Mouse (Mus musculus): ENCODE results near the gene Ptgis. TPM values are rescaled to one million over a fixed set of nuclear protein-coding genes. Genes with fewer than 3 reads are reported as not detected.
A peak's percentile ranks its signal among the peaks of the same experiment; 100 is the strongest.

The Ptgis gene
- 9.1 and 13.0 TPM in 2 replicates for polyA plus RNA-seq (2016; fragmentation: Nextera tagmentation; extraction: Ambion mirVana)

DNA sequence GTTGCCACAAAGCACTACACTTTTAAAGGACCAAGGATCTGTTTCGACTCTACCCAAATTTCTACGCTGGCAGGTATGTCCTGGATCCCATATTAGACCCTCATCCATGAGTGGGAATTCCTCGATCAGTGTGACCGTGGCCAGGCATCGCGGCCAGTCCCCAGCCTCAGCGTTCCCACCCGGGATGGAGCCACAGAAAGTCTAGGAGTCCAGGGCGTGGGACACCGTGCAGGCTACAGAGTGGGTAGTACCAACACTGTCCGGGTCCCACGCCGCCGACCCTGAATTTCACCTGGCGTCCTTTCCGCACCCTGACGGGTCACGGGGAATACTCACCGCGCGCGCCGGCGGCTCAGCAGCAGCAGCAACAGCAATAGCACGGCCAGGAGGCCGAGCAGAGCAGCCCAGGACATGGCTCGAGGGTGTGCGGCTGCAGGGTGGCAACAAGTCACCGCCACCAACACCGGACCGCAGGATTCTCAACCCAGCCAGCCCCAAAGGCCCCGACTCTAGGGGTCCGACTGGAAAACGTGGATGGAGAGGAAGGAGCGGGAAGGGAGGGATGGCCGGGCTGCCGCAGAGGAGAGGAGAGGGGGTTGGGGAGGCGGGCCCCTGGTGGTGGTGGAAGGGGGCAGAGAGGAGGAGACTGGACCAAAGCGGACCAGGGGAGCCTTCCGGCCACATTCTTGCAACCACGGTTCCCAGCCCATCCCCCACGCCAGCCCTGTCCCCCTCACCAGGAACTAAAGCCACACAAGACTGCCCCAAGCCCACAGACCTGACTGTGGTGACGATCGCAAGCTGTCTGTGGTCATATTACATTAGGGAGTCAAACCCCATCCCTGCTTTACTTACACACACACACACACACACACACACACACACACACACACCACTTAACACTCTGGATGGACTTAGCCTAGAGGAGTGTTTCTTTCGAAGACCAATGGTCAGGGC lies at the start of gene Ptgis:
TSS of gene Ptgis (minus strand) at position 597 of the 957 bp plus-strand sequence.
- Histone ChIP-seq H3K4me1 (peaks cover 14% of the 10 kb centered on the region), H3K9me3 (replicated peaks) (peaks cover 7% of the 10 kb centered on the region; the same call in 1 of the 2 replicates), H3K4me3 (peak within 1 kb of the TSS; percentile 46), H3K4me2 (replicated peaks) (peak within 1 kb of the TSS; percentile 87), H3K9ac (peak within 1 kb of the TSS; percentile 67), H3K27ac (no peak within 1 kb of the TSS), H3K36me3 (no peaks in the 10 kb centered on the region), H3K27me3 (peaks cover 20% of the 10 kb centered on the region)
- WGBS: 4% methylated on average over 41 of the region's 45 CpGs
- ATAC-seq (ENCODE audit: low FRiP score): no peak

DNA sequence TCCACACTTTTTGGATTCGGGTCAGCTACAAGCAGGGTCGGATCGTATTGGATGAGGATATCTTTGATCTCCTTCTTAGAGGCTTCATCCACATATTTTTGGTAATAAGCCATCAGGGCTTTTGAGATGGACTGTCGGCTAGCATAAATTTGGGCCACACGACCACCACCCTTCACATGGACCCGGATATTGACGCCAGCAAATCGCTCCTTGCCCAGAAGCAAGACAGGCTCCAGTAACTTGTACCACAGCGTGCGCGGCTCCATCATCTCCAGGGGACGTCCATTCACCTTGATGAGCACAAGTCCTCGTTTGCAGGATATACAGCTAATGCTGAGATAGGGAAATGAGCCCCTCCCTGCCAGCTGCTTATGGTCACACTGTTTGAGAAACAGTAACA lies 41.1 kb upstream of the Ptgis start:
- Histone ChIP-seq H3K9me3 (replicated peaks) (no peaks in the 10 kb centered on the region), H3K36me3 (no peaks in the 10 kb centered on the region), H3K4me3 (no peak overlapping the region), H3K4me1 (0 out of 2 replicates have a peak, but pooled peaks cover 2% of the 10 kb centered on the region), H3K27ac (no peak overlapping the region), H3K9ac (no peak overlapping the region), H3K4me2 (replicated peaks) (no peak overlapping the region), H3K27me3 (peaks cover 7% of the 10 kb centered on the region; the same call in 1 of the 2 replicates)
- no peak for ATAC-seq (ENCODE audit: low FRiP score)
- 94% methylated on average over 13 of the region's 13 CpGs for WGBS

DNA sequence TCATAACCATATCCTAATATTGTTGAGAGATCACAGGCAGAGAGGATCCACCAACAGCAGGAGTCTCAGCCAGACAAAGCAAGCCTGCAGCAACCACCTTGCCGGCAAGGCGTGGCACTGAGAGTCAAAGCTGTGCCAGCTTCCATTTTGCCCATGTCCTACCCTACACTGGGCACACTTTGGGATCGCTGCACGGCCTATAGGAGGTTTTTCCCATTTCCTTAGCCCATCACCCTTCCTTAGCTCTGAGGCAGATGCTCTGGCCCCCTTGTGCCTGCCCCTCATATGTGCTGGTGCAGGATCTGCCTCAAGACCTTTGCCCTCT lies 40.5 kb upstream of the Ptgis start:
- no peak; the same call in 1 of the 2 replicates for ATAC-seq (ENCODE audit: low FRiP score)
- H3K27me3 ChIP-seq: peaks cover 7% of the 10 kb centered on the region; the same call in 1 of the 2 replicates
- 86% methylated on average over 4 of the region's 4 CpGs for WGBS
- H3K4me2 ChIP-seq (replicated peaks): no peak overlapping the region
- H3K4me1 ChIP-seq: 0 out of 2 replicates have a peak, but pooled peaks cover 2% of the 10 kb centered on the region
- no peak overlapping the region for H3K4me3 ChIP-seq
- no peak overlapping the region for H3K9ac ChIP-seq
- no peaks in the 10 kb centered on the region for H3K9me3 ChIP-seq (replicated peaks)
- H3K27ac ChIP-seq: no peak overlapping the region
- no peaks in the 10 kb centered on the region for H3K36me3 ChIP-seq

DNA sequence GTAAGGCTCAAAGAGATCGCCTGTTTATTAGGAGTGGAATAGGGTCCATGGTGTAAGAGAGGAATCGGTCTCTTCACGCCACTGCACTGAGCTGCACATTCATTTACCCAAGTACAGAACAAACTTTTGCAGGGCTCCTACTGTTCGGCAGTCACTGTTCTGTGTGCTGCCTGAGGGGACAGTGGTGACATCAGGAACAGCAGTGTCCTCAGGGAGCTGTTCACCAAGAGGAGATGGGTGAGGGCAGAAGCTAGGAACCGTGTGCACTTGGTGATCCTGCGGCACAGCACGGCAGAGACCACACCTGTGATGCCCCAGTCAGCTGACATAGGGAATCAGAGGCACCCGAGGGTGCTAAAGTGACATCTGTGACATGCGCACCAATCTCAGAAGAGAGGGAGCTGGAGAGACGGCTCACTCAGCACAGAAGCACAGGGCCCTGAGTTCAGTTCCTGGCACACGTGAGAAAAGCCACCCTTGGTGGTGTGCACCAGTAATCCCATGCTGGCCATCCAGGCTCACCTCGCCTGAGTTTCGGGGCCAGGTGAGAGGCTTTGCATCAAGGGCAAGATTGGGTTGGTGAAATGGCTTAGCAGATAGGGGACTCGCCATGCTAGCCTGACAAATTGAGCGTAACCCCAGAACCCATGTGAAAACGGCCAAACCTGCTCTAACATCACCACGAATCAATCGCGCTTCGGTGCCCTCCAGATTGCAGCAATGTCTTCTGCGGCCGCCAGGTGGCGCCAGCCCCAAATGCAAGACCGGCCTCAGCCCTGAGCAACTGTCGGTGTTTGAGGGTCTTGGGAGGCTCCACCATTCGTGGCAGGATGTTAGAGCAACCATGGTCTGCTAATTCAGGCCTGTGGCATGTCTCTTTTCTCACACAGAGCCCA lies 39.9 kb upstream of the Ptgis start:
- peak; percentile 81 for ATAC-seq (ENCODE audit: low FRiP score)
- no peak overlapping the region for H3K27ac ChIP-seq
- H3K9me3 ChIP-seq (replicated peaks): no peaks in the 10 kb centered on the region
- no peak overlapping the region for H3K4me3 ChIP-seq
- no peak overlapping the region for H3K9ac ChIP-seq
- H3K4me1 ChIP-seq: 0 out of 2 replicates have a peak, but pooled peaks cover 2% of the 10 kb centered on the region
- no peaks in the 10 kb centered on the region for H3K36me3 ChIP-seq
- H3K27me3 ChIP-seq: peaks cover 7% of the 10 kb centered on the region; the same call in 1 of the 2 replicates
- WGBS: 45% methylated on average over 26 of the region's 26 CpGs
- no peak overlapping the region for H3K4me2 ChIP-seq (replicated peaks)

GRCm38 (mm10) chr2:167278751-167279526 lies 38.5 kb upstream of the Ptgis start:
- Histone ChIP-seq H3K27ac (no peak overlapping the region), H3K4me2 (replicated peaks) (no peak overlapping the region), H3K9ac (no peak overlapping the region), H3K4me1 (0 out of 2 replicates have a peak, but pooled peaks cover 2% of the 10 kb centered on the region), H3K36me3 (no peaks in the 10 kb centered on the region), H3K4me3 (no peak overlapping the region), H3K9me3 (replicated peaks) (no peaks in the 10 kb centered on the region), H3K27me3 (peaks cover 7% of the 10 kb centered on the region; the same call in 1 of the 2 replicates)
- WGBS: 60% methylated on average over 17 of the region's 17 CpGs
- 0 out of 2 replicates have a peak, but pooled peaks have one; percentile 40 for ATAC-seq (ENCODE audit: low FRiP score)

- Histone ChIP-seq H3K36me3 (no peaks in the 10 kb centered on the region), H3K4me2 (replicated peaks) (no peak overlapping the region), H3K4me1 (0 out of 2 replicates have a peak, but pooled peaks cover 2% of the 10 kb centered on the region), H3K9me3 (replicated peaks) (no peaks in the 10 kb centered on the region), H3K9ac (no peak overlapping the region), H3K27ac (no peak overlapping the region), H3K4me3 (no peak overlapping the region), H3K27me3 (peaks cover 7% of the 10 kb centered on the region; the same call in 1 of the 2 replicates)
- ATAC-seq (ENCODE audit: low FRiP score): no peak
- WGBS: 93% methylated on average over 7 of the region's 7 CpGs
Measured at GRCm38 (mm10) chr2:167278011-167278410, 37.6 kb upstream of the Ptgis start.

GRCm38 (mm10) chr2:167277026-167277425 lies 36.6 kb upstream of the Ptgis start:
- Histone ChIP-seq H3K36me3 (no peaks in the 10 kb centered on the region), H3K27me3 (peaks cover 7% of the 10 kb centered on the region; the same call in 1 of the 2 replicates), H3K4me1 (0 out of 2 replicates have a peak, but pooled peaks cover 2% of the 10 kb centered on the region), H3K9me3 (replicated peaks) (no peaks in the 10 kb centered on the region), H3K27ac (no peak overlapping the region), H3K4me2 (replicated peaks) (no peak overlapping the region), H3K9ac (no peak overlapping the region), H3K4me3 (no peak overlapping the region)
- 74% methylated on average over 13 of the region's 13 CpGs for WGBS
- no peak for ATAC-seq (ENCODE audit: low FRiP score)

- Histone ChIP-seq H3K36me3 (no peaks in the 10 kb centered on the region), H3K27ac (no peak overlapping the region), H3K4me1 (0 out of 2 replicates have a peak, but pooled peaks cover 2% of the 10 kb centered on the region), H3K9me3 (replicated peaks) (no peaks in the 10 kb centered on the region), H3K4me3 (no peak overlapping the region), H3K27me3 (peaks cover 7% of the 10 kb centered on the region; the same call in 1 of the 2 replicates), H3K9ac (no peak overlapping the region), H3K4me2 (replicated peaks) (no peak overlapping the region)
- WGBS: 91% methylated on average over 10 of the region's 10 CpGs
- ATAC-seq (ENCODE audit: low FRiP score): no peak
Measured at GRCm38 (mm10) chr2:167275856-167276255, 35.5 kb upstream of the Ptgis start.

DNA sequence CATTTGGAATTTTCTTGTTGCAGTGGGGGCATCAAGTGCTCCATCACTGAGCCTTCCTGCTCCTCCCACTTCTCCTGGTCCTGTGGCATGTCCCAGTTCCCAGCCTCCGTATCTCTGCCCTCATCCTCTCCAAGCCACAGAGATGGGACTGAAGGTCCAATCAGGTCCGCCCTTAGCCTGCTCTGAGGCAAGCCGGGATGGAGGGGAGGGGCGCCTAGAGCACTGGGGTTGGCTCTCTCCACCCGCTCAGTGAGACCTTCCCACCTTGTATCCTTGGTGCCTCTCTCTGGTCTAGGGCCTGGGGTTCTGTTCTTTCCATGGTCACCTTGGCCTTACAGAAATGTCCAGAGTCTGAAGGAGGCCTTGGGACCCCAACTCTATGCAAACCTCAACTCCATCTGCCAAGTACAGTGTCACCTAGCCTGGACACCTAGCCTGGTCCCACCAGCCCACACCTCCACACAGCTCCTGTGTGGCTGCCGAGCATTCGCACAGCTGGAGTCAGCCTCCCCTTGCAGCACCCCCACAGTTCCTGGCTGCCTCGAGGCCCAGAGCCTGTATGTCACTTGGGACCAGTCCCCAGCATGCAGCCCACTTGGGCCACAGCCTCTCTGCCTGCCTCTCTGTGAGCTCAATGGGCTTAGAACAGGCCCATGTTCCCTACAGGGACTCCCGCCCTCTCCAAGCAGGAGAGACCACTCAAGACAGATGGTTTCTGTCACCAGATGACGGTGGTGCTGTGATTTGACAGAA lies 34.5 kb upstream of the Ptgis start:
- no peak for ATAC-seq (ENCODE audit: low FRiP score)
- Histone ChIP-seq H3K9me3 (replicated peaks) (no peaks in the 10 kb centered on the region), H3K36me3 (no peaks in the 10 kb centered on the region), H3K4me3 (no peak overlapping the region), H3K9ac (no peak overlapping the region), H3K27ac (no peak overlapping the region), H3K27me3 (no peaks in the 10 kb centered on the region), H3K4me1 (no peaks in the 10 kb centered on the region), H3K4me2 (replicated peaks) (no peak overlapping the region)
- 54% methylated on average over 10 of the region's 10 CpGs for WGBS

DNA sequence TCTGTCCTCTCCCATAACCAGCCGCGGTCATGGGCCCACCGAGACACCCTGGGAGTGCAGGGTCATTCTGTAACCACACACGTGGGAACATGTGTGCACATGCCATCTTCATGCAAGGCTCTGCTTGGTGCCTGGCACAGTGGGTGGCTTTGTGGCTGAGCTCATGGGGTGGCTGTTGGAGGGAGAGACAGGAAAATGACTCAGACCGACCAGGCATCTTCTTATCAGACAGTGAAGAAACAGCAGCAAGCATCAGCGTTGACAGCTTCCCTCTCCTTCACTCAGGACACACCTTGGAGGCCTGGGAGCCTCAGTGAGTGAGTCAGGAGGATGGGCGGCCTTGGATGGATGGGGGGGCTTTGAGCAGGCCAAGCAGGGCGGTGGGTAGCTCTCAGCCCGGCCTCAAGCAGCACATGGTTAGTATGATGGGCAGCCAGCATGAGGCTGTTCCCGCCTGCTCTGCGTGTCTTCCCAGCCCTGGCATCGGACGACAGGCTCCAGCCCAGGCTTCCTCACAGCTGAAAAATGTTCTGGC lies 32.9 kb upstream of the Ptgis start:
- Histone ChIP-seq H3K4me2 (replicated peaks) (no peak overlapping the region), H3K36me3 (no peaks in the 10 kb centered on the region), H3K9me3 (replicated peaks) (no peaks in the 10 kb centered on the region), H3K9ac (no peak overlapping the region), H3K27ac (no peak overlapping the region), H3K4me3 (no peak overlapping the region), H3K4me1 (no peaks in the 10 kb centered on the region), H3K27me3 (peaks cover 2% of the 10 kb centered on the region; the same call in 1 of the 2 replicates)
- no peak for ATAC-seq (ENCODE audit: low FRiP score)
- WGBS: 82% methylated on average over 13 of the region's 13 CpGs
